Mouse (Mus musculus) mouse embryonic stem cell (cell line): ENCODE measurements around the gene Fam221b.

Experiments used
- in situ Hi-C, 2 experiments: fragments of 300-500 bp; cut with MboI; formaldehyde crosslinking; loops; 1 replicate in 1 of 2; 3 replicates in 1 of 2; pipeline ENCODE4 v1.14.3; 2019 to 2020; ENCODE audit warnings: low sequenced_read_pairs in 2 of 2, low pct_unique_long_range_greater_than_20kb in 1 of 2, mixed read lengths in 1 of 2; ENCODE audit not compliant: unreplicated experiment in 1 of 2

Fam221b gene

DNA sequence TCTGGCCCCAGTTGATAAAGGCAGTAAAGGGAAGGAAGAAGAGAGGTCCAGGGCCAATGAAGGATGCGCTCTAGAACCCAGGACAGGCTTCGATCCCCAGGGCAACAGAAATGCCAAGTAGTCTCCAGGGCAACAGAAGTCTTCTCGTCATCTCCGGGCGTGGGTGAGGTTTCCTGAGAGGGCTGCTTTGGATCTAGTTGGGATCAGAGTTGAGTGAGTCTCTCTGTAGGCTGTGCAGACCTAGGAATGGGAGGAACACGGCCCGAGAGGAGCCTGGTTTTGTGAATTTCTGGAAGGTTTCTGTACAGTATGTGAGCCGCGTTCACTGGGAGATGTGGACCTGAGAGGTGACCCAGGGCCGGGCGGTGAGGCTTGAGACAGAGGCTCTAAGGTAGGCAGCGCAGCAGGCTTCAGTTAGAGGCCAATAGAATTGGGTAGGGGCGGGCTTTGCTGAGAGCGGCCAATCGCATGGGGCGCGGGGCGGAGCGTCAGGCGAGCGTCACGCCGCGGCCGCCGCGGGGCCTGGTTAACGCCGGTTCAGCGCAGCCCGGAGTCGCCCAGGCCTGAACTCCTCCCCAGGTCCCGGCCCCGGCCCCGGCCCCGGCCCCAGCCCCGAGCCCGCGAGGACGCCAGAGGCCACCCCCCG lies at the start of gene Fam221b, which contains the start of gene Tmem8b:
TSS of gene Fam221b (minus strand) at position 364 of the 646 bp plus-strand sequence.
TSS of gene Tmem8b (plus strand) at position 190 of the 646 bp plus-strand sequence.
- in situ Hi-C loops, result no loop called here

DNA sequence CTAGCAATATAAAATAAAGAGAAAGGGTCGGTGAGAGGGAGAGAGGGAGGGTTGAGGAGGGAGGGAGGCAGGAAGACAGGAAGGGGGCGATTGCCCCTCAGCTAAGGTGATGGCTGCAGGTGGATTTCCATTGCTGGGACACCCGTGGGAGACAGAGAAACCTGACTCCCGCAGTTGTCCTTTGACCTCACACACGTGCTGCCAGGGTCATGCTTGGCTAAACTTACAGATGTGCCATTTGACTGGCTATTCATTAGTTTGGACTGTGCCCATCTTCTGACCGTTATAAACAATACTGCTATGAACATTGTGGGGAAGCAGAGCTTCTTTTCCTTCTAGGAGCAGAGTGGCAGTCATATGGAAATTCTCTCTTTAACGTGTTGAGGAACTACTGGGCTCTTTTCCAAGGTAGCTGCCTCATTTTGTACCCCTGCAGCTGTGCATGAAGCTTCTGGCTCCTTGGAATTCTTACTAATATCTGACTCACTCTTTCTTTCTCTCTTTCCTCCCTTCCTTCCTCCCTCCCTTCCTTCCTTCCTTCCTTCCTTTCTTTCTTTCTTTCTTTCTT lies 44.8 kb upstream of the Fam221b start:
- in situ Hi-C loops, result no loop called here

DNA sequence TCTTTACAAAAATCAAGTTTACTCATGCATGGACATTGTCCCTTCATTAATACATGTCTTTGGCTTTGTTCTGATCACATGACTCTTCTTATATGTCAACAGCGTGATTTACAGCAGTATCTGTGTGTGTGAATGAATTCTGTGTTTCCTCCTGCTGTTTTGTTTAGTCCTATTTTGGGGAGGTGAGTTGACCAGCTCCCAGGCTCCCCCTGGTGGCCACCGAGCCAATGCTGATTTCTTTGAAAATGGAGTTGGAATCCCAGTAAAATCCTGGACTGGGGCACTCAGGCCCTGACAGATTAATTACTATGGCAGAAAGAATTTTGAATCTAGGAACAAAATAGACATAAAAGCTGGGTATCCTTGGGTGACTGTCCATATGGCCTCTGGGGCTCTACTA lies 42.9 kb upstream of the Fam221b start:
- in situ Hi-C loops, result no loop called here

DNA sequence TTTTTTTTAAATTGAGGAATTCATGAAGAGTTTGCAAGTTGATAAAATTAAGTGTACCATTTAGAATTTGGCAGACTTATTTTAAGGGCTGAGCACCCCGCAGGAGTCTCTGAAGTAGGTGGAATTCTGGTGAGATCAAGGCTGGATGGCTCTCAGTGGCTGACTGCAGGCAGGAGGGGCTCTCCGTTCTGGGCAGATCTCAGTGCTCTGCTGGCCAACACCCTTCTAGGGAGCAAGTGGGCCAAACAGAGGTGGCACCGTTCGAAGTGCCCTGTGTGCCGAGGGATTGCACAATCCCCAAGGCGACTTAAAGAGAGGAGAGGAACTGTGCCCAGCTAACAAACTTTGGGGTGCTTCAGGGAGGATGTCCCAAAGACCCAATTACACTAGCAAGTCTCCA lies 40.9 kb upstream of the Fam221b start, which contains the start of gene Olfr71:
TSS of gene Olfr71 (minus strand) at position 387 of the 400 bp plus-strand sequence.
- in situ Hi-C loops, result no loop called here

DNA sequence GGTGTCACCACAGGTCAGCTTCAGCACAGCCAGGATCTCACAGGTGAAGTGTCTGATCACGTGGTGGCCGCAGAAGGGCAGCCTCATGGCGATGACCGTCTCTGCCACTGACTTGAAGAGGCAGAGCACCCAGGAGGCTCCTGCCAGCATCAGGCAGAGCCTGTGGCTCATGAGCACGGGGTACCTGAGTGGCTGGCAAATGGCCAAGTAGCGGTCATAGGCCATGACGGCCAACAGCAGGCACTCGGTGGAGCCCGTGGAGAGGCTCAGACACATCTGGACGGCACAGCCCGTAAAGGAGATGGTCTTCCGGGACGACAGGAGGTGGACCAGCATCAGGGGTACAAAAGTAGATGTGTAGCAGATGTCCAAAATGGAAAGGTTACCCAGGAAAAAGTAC lies 37.0 kb upstream of the Fam221b start:
- in situ Hi-C loops, result no loop called here

DNA sequence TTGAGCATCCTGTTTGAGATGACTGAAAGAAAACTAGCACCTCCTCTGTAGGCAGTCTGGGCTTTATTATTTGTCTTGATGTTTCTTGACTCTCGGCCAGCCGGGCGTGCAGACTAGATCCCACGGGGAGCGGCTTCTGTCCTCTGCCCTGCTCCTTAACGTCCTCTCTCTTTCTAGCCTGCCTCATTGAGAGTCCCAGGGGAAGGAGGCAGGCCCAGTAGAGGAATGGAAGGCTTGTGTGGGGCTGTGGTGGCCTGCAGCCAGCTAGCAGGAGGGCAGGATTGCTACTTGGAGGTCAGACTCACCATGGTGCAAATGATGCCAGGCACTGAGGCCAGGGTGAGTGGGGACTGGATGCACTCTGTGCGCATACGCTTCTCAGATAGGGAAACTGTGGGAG lies 34.9 kb upstream of the Fam221b start:
- in situ Hi-C loops, result no loop called here

DNA sequence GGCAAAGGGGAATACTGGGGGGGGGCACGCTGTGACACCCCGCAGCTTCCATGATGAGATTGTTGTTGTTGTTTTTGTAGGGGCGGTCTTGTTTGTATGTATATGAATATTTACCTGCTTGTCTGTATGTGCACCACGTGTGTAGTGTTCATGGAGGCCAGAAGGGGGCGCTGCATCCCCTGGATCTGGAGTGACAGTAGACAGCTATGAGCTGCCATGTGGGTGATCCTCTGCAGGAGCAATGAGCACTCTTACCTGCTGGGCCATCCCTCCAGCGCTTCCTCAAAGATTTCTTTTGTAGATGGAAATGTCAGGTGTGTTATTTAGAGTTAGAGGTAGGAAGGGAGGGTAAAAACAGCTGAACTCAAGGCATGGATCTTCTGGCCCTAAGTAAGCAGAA lies 34.5 kb upstream of the Fam221b start:
- in situ Hi-C loops, result no loop called here

DNA sequence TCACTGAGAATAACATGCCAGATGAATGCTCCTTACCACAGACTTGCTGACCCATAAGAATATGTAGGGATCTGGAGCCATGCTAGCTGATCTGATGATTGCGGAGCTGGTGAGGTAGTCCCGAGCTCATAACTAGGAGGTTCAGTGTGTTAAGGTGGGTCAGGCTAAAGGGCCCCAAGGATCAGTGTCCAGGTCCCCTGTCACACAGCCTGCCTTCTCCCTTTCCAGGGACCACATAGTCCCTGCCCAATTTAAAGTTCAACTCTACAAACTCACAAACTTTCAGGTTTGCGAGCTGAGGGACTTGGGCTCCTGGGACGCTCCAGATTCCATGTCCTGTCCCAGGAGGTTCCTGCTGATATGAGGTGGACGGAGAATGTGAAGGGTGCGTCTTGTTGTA lies 31.8 kb upstream of the Fam221b start, which contains the start of gene Olfr70:
TSS of gene Olfr70 (minus strand) at position 101 of the 400 bp plus-strand sequence.
- in situ Hi-C loops, result no loop called here

DNA sequence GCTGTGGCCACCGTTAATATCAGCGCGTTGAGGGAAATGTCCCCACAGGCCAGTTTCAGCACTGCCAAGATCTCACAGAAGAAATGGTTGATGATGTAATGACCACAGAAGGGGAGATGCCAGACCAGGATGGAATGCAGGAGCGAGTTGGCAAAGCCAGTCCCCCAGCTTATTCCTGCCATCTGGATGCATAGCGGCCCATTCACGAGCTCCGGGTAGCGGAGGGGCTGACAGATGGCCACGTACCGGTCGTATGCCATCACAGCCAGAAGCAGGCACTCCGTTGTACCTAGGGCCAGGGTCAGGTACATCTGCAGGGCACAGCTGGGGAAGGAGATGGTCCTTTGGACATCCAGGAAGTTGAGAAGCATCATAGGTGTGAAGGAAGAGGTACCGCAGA lies 27.6 kb upstream of the Fam221b start:
- in situ Hi-C loops, result no loop called here

DNA sequence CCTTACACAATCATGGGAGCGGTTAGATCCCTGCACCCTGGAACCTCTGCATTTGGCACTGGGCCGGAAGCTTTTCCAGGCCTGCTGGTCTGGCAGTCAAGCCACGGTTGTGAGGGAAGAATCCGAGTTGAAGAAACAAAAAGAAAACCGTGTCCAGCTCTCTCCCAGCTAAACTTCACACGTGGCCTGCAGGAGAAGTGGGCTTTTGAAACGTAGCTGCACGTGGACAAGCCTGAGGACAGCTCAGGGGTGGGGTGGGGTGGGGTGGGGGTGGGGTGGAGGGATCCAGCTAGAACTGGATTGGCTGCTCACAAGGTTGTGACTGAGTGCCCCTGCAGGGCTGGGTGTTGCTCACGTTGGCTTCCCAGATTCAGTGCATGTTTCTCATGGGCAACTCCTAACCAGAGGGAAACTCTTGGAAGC lies 26.3 kb upstream of the Fam221b start:
- in situ Hi-C loops, result no loop called here

DNA sequence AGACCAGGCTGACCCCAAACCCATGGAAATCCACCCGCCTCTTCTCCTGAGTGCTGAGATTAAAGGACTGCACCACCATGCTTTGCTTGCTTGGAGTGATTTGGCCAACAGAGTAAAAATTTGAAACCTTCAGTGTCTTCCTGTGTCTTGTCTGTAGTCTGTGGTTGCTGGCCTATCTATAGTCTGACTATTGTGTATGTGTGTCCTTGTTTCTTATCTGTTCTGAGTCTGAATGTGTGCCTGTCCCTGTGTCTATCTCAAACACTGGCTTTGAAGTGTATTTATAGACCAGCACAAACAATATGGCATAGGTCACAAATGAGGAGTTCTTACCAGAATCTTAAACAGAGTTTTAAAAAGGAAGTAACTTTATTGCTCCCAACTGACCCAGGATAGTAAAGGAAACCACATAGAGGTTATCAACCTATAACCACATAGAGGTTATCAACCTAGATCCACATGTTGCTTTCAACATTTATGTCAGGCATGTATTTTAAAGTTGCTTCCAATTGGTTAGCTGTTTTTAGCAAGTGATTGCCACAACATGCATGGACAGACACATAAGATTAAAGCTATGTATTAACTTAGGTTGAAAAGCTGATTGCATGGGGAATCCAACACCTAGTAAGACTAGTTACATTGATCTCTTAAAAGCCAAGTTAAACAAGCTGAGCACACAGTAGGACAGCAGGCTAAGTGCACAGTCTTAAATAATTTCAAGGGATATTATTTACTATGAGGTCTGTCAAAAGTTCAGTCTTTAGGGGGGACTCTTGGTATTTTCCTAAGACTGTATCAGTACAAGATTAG lies 25.7 kb upstream of the Fam221b start:
- in situ Hi-C loops, result no loop called here

DNA sequence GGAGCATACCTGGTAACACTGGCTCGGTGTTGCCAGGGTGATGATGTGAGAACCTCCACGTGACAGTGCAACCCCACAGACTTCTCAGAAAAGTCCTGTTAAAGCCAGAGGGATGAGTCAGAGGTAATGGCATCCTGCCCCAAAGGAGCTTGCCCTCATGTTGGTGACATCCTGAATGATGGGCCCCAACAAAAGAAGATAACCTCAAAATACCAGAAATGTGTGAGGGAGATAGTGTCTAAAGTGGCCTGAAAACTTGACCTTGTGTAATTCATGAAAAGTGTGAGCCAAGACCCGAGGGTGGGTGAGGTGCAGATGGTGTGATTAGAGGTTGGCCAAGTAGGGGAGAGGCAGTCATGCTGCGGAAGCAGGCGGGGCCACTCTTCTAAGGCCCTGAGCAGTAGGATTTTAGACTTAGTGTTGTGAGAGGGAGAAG lies 24.9 kb upstream of the Fam221b start:
- in situ Hi-C loops, result no loop called here

DNA sequence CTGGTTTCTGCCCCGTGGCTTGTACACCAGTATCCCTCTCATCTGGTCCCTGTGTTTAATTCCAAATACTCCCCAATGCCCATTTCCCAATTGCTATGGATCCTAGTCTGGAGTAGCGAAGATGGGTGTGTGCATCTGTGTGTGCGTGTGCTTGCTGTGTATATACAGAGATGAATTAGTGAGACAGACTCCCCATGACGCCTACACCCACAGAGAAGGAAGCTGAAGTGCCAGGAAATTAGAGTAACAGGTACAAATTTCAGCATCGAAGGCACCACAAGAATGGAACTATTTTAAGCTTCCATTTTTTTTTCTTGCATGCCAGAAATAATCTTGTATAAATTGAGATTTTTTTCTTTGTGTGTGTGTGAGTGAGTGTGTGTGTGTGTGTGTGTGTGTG lies 22.1 kb upstream of the Fam221b start:
- in situ Hi-C loops, result no loop called here

DNA sequence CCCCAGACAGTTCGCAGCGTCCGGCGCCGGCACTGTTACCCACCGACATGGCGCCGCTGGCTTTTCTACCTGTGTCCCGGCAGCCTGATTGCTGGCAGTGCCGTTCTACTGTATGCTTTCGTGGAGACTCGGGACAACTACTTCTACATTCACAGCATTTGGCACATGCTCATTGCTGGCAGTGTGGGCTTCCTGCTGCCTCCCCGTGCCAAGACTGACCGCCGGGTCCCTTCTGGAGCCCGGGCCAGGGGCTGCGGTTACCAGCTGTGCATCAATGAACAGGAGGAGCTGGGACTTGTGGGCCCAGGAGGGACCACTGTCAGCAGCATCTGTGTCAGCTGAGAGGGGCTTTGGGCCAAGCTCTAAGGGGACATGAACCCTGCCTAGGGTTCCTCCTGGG lies 21.1 kb upstream of the Fam221b start:
- in situ Hi-C loops, result no loop called here

DNA sequence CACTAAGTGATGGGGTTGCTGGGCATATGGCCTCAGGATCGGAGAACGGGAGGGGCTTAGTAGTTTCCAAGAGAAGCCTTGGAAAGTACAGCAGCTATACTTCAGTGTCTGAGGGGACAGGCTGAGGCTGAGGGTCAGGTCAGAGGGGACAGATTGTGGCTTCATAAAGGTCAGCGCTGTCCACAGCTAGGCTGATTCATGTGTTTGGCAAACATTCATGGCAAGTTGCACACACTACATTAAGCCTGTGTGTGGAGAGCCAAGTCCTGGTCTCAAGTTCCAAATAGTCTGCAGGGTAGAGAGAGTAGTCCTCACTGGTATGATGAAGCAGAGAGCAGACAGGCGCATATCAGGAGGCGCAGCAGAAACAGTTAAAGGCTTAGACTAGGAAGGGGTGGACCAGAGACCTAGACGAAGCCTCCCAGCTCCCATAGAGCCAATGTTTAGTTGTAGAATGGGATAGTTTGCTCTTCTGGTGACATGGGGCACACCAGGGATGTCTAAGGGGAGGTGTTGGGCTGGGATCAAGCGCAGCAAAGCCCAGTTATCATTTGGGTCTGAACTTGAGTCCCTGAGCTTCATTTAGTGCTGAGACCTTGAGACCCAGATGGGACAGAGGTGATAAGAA lies 10.6 kb upstream of the Fam221b start:
- in situ Hi-C loops, result no loop called here

DNA sequence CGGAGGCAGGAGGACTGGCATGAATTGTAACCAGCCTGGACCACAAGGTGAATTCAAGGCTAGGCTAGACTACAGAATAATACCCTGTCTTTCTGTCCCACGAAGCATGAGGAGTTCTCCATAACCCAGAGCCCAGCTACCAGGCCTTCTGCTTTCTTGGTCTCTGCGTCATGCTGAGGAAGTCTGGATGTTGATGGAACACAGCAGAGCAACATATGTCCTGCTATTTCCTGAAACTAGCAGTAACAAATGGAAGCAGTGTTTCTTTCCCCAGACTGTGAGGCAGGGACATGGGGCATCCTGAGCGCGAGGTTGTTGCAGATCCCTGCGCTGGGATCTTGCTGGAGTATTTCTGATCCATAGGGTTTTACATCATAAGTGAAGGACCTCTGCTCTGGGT lies 9.6 kb upstream of the Fam221b start:
- in situ Hi-C loops, result no loop called here

DNA sequence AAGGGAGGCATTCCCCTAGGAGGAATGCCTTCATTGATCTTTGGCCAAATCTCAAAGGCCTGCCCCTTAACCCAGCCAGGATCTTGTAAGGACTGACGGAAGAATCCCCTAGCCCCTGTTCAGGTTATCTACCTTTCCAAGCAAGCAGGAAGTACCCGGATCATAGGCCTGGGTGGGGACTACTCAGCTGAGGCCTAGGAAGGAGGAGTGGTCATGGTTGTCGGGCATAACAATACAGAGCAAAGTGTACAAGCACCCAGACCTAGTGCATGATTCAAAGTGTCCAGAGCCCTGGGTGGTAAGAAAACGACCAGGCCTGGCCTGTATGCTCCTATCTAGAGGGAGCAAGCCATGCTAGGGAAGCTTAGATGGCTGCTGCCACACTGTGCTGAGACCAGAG lies 6.7 kb upstream of the Fam221b start:
- in situ Hi-C loops, result no loop called here

DNA sequence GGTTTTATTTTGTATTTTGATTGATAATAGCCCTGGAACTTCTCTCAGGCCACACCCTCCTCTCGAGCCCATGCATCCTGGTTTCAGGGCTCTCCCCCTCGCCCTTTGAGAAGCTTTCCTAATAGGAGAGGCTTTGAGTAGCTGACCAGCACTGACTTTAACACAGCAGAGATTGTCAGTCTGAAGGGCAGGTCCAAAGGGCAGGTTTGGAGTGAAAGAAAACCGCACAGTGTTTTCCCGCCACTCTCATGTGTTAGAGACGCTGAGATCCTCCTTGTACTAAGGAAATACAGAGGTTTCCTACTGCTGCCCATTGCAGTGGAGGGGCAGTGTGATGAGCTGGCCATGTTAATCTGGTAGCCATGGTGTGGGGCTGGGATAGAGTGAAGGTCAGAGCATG lies 6.0 kb upstream of the Fam221b start:
- in situ Hi-C loops, result no loop called here

DNA sequence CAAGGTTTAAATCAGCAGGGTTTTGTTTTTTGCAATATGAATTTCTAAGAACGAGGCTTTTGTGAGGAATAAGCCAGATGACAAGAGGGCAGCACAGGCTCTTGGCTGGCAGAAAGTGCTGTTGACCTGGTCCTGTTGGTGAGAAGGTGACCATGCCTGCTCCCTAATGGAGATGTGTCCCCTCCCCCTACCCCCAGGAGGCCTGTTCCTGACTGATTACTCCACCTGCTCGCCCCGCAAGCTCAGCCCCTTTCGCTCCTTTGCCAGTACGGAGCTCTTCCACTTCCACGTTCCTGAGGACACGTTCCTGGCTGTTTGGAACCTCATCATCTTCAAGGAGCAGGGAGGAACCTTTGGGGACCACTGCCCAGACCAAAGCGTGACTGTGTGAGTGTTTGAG lies 4.8 kb upstream of the Fam221b start:
- in situ Hi-C loops, result no loop called here
